Mouse (Mus musculus): ENCODE measurements around the gene Arhgap11a. TPM values are rescaled to one million over a fixed set of nuclear protein-coding genes. Genes with fewer than 3 reads are reported as not detected.

Arhgap11a gene
- 1.8 and 2.0 TPM in 2 replicates for polyA plus RNA-seq (2012; rRNA removed)

DNA sequence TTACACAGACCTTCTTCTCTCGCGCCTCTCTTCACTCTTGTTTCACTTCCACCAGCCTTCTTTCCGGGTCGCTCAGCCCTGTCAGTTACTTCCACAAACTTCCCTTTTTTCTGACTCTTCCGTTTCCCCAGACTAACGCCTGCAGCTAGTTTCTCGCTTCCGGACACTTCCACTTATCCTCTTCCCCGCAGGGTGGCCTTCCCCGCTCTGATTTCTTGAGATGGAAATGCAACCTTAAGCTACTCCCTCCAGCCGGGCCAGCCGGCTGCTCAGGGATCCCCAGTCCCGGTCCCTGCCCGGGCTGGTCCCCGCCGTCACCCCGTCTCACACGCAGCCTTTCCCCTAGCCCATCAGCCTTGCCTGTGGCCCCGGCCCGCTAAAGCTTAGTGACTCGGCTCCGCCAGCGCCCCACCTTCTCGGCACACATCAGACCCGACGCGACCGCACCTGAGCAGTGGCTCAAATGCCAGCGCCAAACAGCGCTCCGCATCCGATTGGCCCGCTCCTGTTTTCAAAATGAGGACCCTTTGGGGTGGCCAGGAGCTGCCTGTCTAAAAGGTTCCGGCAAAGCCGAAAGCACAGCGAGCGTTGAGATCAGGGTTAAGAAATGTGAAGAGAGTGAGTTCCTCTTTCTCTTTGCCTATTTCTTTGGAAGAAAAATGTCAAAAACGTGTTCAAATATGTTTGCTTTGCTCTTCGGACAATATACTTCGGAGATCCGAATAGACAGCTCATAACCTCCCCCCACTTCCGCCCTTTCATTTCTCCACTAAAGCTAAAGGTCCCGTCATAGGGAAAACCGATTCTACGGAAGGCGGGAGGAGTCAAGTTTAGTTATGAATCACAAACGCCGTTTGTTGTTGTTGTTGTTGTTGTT is at the start of gene Arhgap11a:
TSS of gene Arhgap11a (minus strand) at position 417 of the 877 bp plus-strand sequence.
- peaks cover 8% of the 10 kb centered on the region; the same call in 1 of the 2 replicates for H3K4me1 ChIP-seq (ENCODE audit: control insufficient read depth, insufficient read depth, insufficient read length)
- WGBS: under 1% methylated on average over 48 of the region's 48 CpGs
- no peak for TF ChIP-seq CTCF (IDR thresholded peaks at IDR 0.05; ENCODE audit: extremely low read depth, insufficient read depth, insufficient read length, insufficient replicate concordance)
- no peak for TF ChIP-seq POLR2A (IDR thresholded peaks at IDR 0.05; ENCODE audit: low read depth, low read length)
- peak within 1 kb of the TSS; percentile 76 for H3K4me3 ChIP-seq (ENCODE audit: extremely low read depth, insufficient read depth, insufficient read length)
- H3K27ac ChIP-seq (ENCODE audit: insufficient read depth, low read length): peak within 1 kb of the TSS; percentile 82
- peak; percentile 87 to 88 for DNase-seq (ENCODE audit: low read depth in 1 of 2, low spot score in 2 of 2)
- peaks cover 3% of the 10 kb centered on the region; the same call in 1 of the 2 replicates for H3K36me3 ChIP-seq (ENCODE audit: control insufficient read depth, insufficient read depth, low read length)
- no peaks in the 10 kb centered on the region for H3K27me3 ChIP-seq (ENCODE audit: control insufficient read depth, insufficient read depth, low read length)

DNA sequence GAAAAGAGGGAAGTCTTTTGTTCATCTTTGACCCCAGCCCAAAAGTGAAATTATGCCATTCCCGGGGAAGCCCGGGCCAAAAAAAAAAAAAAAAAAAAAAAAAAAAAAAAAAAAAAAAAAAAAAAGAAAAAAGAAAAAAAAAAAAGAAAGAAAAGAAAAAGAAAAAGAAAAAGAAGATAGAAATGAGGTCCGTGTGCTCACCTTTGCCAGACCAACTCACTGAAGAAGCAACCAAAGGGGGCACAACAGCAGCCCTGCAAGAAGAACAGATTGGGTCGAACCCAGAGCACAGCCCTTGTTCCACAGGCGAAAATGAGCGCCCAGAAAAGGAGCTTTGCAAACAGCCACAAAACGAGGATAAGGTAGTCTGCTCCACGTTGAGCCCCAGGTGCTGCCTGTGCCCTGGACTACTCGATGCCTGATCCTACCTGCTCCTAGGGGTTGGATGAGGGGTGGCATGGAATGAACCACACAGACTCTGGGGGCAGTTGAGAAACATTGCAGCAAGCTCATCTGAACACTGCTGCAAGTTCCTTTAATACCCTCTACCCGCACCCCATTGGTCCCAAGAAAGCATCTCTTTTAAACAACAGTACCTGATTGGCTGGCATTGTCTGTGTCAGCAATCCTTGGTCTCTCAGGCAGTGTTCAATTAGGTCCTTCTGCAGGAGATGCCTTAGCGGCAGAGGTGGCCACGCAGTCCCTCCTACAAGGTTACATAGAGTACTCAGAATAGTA is 45.1 kb upstream of the Arhgap11a start:
- no peak for DNase-seq (ENCODE audit: low read depth in 1 of 2, low spot score in 2 of 2)
- H3K4me3 ChIP-seq (ENCODE audit: extremely low read depth, insufficient read depth, insufficient read length): no peak overlapping the region
- no peaks in the 10 kb centered on the region for H3K4me1 ChIP-seq (ENCODE audit: control insufficient read depth, insufficient read depth, insufficient read length)
- H3K27ac ChIP-seq (ENCODE audit: insufficient read depth, low read length): no peak overlapping the region
- TF ChIP-seq POLR2A (IDR thresholded peaks at IDR 0.05; ENCODE audit: low read depth, low read length) (no peak), CTCF (IDR thresholded peaks at IDR 0.05; ENCODE audit: extremely low read depth, insufficient read depth, insufficient read length, insufficient replicate concordance) (no peak)
- H3K36me3 ChIP-seq (ENCODE audit: control insufficient read depth, insufficient read depth, low read length): no peaks in the 10 kb centered on the region
- H3K27me3 ChIP-seq (ENCODE audit: control insufficient read depth, insufficient read depth, low read length): no peaks in the 10 kb centered on the region
- 86% methylated on average over 10 of the region's 12 CpGs for WGBS

DNA sequence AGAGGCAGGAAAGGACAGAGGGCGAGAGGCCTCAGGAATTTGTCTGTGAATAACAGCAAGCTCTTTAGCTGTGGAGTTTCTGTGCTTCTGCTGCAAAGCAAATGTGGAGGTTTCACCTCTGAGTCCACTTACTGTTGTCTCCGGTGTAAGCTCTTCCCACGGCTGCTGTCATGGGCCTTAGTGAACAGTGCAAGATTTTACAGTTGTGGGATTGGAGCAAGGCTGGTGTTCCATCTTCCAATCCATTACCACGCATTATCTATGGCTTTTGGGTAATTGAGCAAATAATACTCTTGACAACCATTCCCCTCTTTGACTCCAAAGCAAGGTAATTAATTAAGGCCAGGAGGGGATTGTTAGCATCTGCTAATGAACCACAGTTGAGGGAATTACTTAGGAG is 38.7 kb upstream of the Arhgap11a start:
- Histone ChIP-seq H3K27ac (ENCODE audit: insufficient read depth, low read length) (no peak overlapping the region), H3K4me3 (ENCODE audit: extremely low read depth, insufficient read depth, insufficient read length) (no peak overlapping the region), H3K4me1 (ENCODE audit: control insufficient read depth, insufficient read depth, insufficient read length) (no peaks in the 10 kb centered on the region), H3K36me3 (ENCODE audit: control insufficient read depth, insufficient read depth, low read length) (no peaks in the 10 kb centered on the region), H3K27me3 (ENCODE audit: control insufficient read depth, insufficient read depth, low read length) (no peaks in the 10 kb centered on the region)
- no peak for DNase-seq (ENCODE audit: low read depth in 1 of 2, low spot score in 2 of 2)
- TF ChIP-seq CTCF (IDR thresholded peaks at IDR 0.05; ENCODE audit: extremely low read depth, insufficient read depth, insufficient read length, insufficient replicate concordance): no peak
- no peak for TF ChIP-seq POLR2A (IDR thresholded peaks at IDR 0.05; ENCODE audit: low read depth, low read length)
- WGBS: 89% methylated on average over 4 of the region's 4 CpGs

DNA sequence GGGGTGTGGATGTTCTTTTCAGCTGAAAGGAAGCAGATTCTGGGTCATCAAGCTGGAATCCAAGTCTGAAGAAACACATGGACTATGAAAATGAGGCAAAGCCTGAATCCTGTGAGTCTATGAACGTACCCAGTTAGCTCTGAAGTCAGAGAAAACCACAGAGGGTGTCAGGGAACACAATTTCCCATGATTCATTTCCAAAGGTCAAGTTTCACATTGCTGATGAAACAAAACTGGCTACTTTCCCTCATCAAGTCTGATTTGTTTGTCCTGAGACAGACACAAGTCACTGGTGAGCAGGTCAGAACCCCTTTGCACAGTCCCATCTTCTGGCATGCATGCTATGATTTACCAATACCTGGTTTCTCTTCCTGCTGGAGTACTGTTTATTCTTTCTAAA is 37.6 kb upstream of the Arhgap11a start:
- 53% methylated on average over 1 of the region's 1 CpGs for WGBS
- no peaks in the 10 kb centered on the region for H3K36me3 ChIP-seq (ENCODE audit: control insufficient read depth, insufficient read depth, low read length)
- TF ChIP-seq CTCF (IDR thresholded peaks at IDR 0.05; ENCODE audit: extremely low read depth, insufficient read depth, insufficient read length, insufficient replicate concordance) (no peak), POLR2A (IDR thresholded peaks at IDR 0.05; ENCODE audit: low read depth, low read length) (no peak)

DNA sequence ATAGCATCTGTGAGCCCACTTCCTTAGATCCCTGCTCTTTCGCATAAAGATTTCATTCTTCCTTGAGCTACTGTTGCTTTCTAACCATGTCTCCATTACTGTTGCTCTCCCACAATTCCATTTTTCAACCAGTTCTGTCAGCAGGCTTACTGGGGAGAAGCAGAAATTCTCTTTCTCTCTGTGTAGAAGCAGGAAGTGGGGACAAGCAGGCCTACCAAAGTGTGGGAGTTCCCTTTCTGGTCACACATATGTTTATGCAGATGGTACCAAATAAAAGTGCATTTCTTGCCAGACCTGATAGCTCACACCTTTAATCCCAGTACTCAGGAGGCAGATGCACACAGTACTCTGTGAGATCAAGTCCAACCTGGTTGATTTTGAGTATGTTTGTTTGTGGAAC is 21.7 kb upstream of the Arhgap11a start:
- H3K4me1 ChIP-seq (ENCODE audit: control insufficient read depth, insufficient read depth, insufficient read length): no peaks in the 10 kb centered on the region
- WGBS: 49% methylated on average over 1 of the region's 1 CpGs
- no peak for TF ChIP-seq CTCF (IDR thresholded peaks at IDR 0.05; ENCODE audit: extremely low read depth, insufficient read depth, insufficient read length, insufficient replicate concordance)
- TF ChIP-seq POLR2A (IDR thresholded peaks at IDR 0.05; ENCODE audit: low read depth, low read length): no peak
- H3K27me3 ChIP-seq (ENCODE audit: control insufficient read depth, insufficient read depth, low read length): no peaks in the 10 kb centered on the region
- H3K4me3 ChIP-seq (ENCODE audit: extremely low read depth, insufficient read depth, insufficient read length): no peak overlapping the region
- no peak for DNase-seq (ENCODE audit: low read depth in 1 of 2, low spot score in 2 of 2)
- H3K27ac ChIP-seq (ENCODE audit: insufficient read depth, low read length): no peak overlapping the region
- no peaks in the 10 kb centered on the region for H3K36me3 ChIP-seq (ENCODE audit: control insufficient read depth, insufficient read depth, low read length)

More for the DNA sequence above, 37.6 kb upstream of the Arhgap11a start:
- DNase-seq (ENCODE audit: low read depth in 1 of 2, low spot score in 2 of 2): no peak
- H3K4me3 ChIP-seq (ENCODE audit: extremely low read depth, insufficient read depth, insufficient read length): no peak overlapping the region
- H3K4me1 ChIP-seq (ENCODE audit: control insufficient read depth, insufficient read depth, insufficient read length): no peaks in the 10 kb centered on the region
- H3K27ac ChIP-seq (ENCODE audit: insufficient read depth, low read length): no peak overlapping the region
- H3K27me3 ChIP-seq (ENCODE audit: control insufficient read depth, insufficient read depth, low read length): no peaks in the 10 kb centered on the region

DNA sequence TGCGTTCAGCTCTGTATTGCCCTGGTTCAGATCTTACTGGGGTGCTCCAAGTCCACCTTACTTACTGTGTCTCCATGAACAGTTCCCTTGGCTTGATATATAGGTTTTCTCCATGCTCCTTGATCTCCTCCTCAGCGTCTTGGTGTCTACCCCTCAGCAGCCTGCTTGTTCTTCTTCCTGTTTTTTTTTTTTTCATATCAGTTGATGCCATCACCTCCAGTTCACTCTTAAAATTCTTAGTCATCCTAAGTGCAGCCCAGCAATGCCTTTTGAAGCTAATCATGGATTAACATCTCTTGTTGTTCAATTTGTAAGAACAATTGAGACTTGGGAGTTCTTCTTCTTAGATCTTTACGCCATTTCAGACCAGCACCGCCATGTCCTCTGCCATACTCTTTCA is 19.9 kb upstream of the Arhgap11a start:
- Histone ChIP-seq H3K27me3 (ENCODE audit: control insufficient read depth, insufficient read depth, low read length) (no peaks in the 10 kb centered on the region), H3K4me1 (ENCODE audit: control insufficient read depth, insufficient read depth, insufficient read length) (no peaks in the 10 kb centered on the region), H3K36me3 (ENCODE audit: control insufficient read depth, insufficient read depth, low read length) (no peaks in the 10 kb centered on the region), H3K4me3 (ENCODE audit: extremely low read depth, insufficient read depth, insufficient read length) (no peak overlapping the region), H3K27ac (ENCODE audit: insufficient read depth, low read length) (no peak overlapping the region)
- no peak for TF ChIP-seq CTCF (IDR thresholded peaks at IDR 0.05; ENCODE audit: extremely low read depth, insufficient read depth, insufficient read length, insufficient replicate concordance)
- TF ChIP-seq POLR2A (IDR thresholded peaks at IDR 0.05; ENCODE audit: low read depth, low read length): no peak
- 77% methylated on average over 4 of the region's 4 CpGs for WGBS
- DNase-seq (ENCODE audit: low read depth in 1 of 2, low spot score in 2 of 2): no peak
